7 mouse cellular contexts compared by ENCODE assay signal in the genomic region with DNA sequence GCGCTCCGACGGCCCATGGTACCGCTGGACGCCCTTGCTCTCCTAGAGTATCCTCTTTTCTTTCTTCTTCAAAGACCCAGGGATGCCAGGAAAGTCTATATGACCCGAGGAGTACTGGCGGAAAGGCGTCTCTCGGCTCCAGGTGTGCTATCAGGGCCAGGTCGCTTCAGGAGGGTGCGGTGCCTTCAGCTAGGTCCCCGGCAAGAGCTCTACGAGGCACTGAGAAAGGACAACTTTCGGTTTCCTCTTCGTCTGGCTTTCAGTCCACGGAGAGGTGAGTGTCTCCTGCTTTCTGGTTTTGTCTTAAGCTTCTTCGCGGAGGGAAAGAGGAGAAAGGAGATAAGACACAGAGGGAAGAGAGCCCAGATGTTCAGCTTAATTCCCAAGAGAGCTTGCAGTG. TPM values are rescaled to one million over a fixed set of nuclear protein-coding genes. Genes with fewer than 3 reads are reported as not detected.
DNase-seq lines count a peak whose midpoint lies in the region; ATAC-seq and TF ChIP-seq lines count a peak whose summit lies in the region.

No protein-coding gene starts in this region.

- no peaks in the 10 kb centered on the region; the same call in 1 of the 2 replicates for H3K36me3 ChIP-seq in spleen, adult 2 months (ENCODE audit: control insufficient read depth, insufficient read depth, low read length)
- H3K36me3 ChIP-seq in forebrain, embryonic 10.5 days (replicated peaks), result peaks cover 34% of the 10 kb centered on the region
- no peaks in the 10 kb centered on the region for H3K36me3 ChIP-seq in limb, embryonic 11.5 days (ENCODE audit: control insufficient read depth, insufficient read depth, low read length)
- H3K36me3 ChIP-seq in small intestine, adult 2 months (ENCODE audit: control insufficient read depth, insufficient read depth, low read length), result peaks cover 19% of the 10 kb centered on the region

- no peaks in the 10 kb centered on the region for H3K9me3 ChIP-seq in forebrain, embryonic 10.5 days
- no peaks in the 10 kb centered on the region; the same call in 1 of the 2 replicates for H3K9me3 ChIP-seq in limb, embryonic 11.5 days (ENCODE audit: control insufficient read depth, low read length)

- TF ChIP-seq POLR2A in spleen, adult 2 months (IDR thresholded peaks at IDR 0.05; ENCODE audit: low read depth, low read length), result no peak
- TF ChIP-seq POLR2A in small intestine, adult 2 months (IDR thresholded peaks at IDR 0.05; ENCODE audit: low read depth, low read length), result no peak

- WGBS in spleen, adult 2 months, result under 1% methylated on average over 18 of the region's 18 CpGs
- WGBS in forebrain, embryonic 10.5 days, result 0% methylated on average over 18 of the region's 18 CpGs
- under 1% methylated on average over 18 of the region's 18 CpGs for WGBS in limb, embryonic 11.5 days
- under 1% methylated on average over 18 of the region's 18 CpGs for WGBS in small intestine, adult 2 months

- TF ChIP-seq CTCF in spleen, adult 2 months (IDR thresholded peaks at IDR 0.05; ENCODE audit: extremely low read depth, insufficient read depth, insufficient read length, insufficient replicate concordance), result no peak
- TF ChIP-seq CTCF in small intestine, adult 2 months (IDR thresholded peaks at IDR 0.05; ENCODE audit: extremely low read depth, insufficient read length, insufficient replicate concordance, low read depth, low read length), result no peak

- H3K9ac ChIP-seq in limb, embryonic 11.5 days (ENCODE audit: low read length), result peak overlapping the region; percentile 43

- H3K4me1 ChIP-seq in spleen, adult 2 months (ENCODE audit: control insufficient read depth, insufficient read depth, insufficient read length), result peaks cover 9% of the 10 kb centered on the region
- H3K4me1 ChIP-seq in forebrain, embryonic 10.5 days, result peaks cover 98% of the 10 kb centered on the region
- peaks cover 13% of the 10 kb centered on the region for H3K4me1 ChIP-seq in limb, embryonic 11.5 days (ENCODE audit: control insufficient read depth, insufficient read depth, low read length)
- peaks cover 17% of the 10 kb centered on the region; the same call in 1 of the 2 replicates for H3K4me1 ChIP-seq in small intestine, adult 2 months (ENCODE audit: control insufficient read depth, insufficient read depth, insufficient read length, low read length)

- no peak for DNase-seq in spleen, adult 2 months (ENCODE audit: low read depth in 1 of 2, low spot score in 2 of 2)
- no peak for DNase-seq in spleen, postnatal 36 days (ENCODE audit: low spot score in 2 of 2)
- DNase-seq in forebrain, embryonic 10.5 days (ENCODE audit: extremely low spot score, low spot score), result no peak
- peak; percentile 63 for DNase-seq in limb, embryonic 11.5 days (ENCODE audit: low spot score)
- no peak for DNase-seq in urinary bladder, adult 2 months (ENCODE audit: low spot score)

- peaks cover 21% of the 10 kb centered on the region for H3K27me3 ChIP-seq in spleen, adult 2 months (ENCODE audit: control insufficient read depth, insufficient read depth, low read length)
- H3K27me3 ChIP-seq in forebrain, embryonic 10.5 days (ENCODE audit: poor library complexity, severe bottlenecking), result peaks cover 82% of the 10 kb centered on the region
- peaks cover 73% of the 10 kb centered on the region for H3K27me3 ChIP-seq in limb, embryonic 11.5 days (ENCODE audit: control insufficient read depth, insufficient read depth, low read length)
- no peaks in the 10 kb centered on the region for H3K27me3 ChIP-seq in small intestine, adult 2 months (ENCODE audit: control insufficient read depth, insufficient read depth, low read length)

- ATAC-seq in limb, embryonic 11.5 days (ENCODE audit: insufficient number of reproducible peaks, low FRiP score, low TSS enrichment, low read depth), result no peak
- no peak for ATAC-seq in megakaryocyte-erythroid progenitor cell, adult 5-6 weeks (replicated peaks; ENCODE audit: low FRiP score, low TSS enrichment, poor library complexity, severe bottlenecking)

- H3K27ac ChIP-seq in spleen, adult 2 months (ENCODE audit: insufficient read depth, low read length), result peak overlapping the region; percentile 47; the same call in 1 of the 2 replicates
- peak overlapping the region; percentile 95 for H3K27ac ChIP-seq in forebrain, embryonic 10.5 days
- no peak overlapping the region for H3K27ac ChIP-seq in limb, embryonic 11.5 days (replicated peaks; ENCODE audit: low read depth, low read length)
- peak overlapping the region; percentile 94 for H3K27ac ChIP-seq in small intestine, adult 2 months (ENCODE audit: insufficient read depth, low read depth, low read length)

- H3K4me2 ChIP-seq in limb, embryonic 11.5 days (ENCODE audit: low read depth, severe bottlenecking), result peak overlapping the region; percentile 81

- peak overlapping the region; percentile 61 for H3K4me3 ChIP-seq in spleen, adult 2 months (ENCODE audit: extremely low read depth, insufficient read depth, insufficient read length)
- peak overlapping the region; percentile 88 for H3K4me3 ChIP-seq in forebrain, embryonic 10.5 days
- peak overlapping the region; percentile 43 for H3K4me3 ChIP-seq in limb, embryonic 11.5 days (ENCODE audit: low read depth, low read length)
- peak overlapping the region; percentile 93 for H3K4me3 ChIP-seq in small intestine, adult 2 months (ENCODE audit: low read depth, low read length)

RNA-seq across cellular contexts. Expression of a gene that starts 1.4 kb away (rescaled TPM):
- polyA plus RNA-seq in spleen, adult 2 months (2012; rRNA removed), result 49.3 and 67.8 TPM in 2 replicates
- 53.3 and 56.3 TPM in 2 replicates for polyA plus RNA-seq in forebrain, embryonic 10.5 days (2016; fragmentation: Nextera tagmentation; extraction: Ambion mirVana)
- polyA plus RNA-seq in limb, embryonic 11.5 days (2014; fragmentation: Nextera tagmentation; extraction: Ambion mirVana), result 2.9 and 3.3 TPM in 2 replicates
- polyA plus RNA-seq in small intestine, adult 2 months (2012; rRNA removed), result 22.4 and 52.5 TPM in 2 replicates
- 8.7 and 9.4 TPM in 2 replicates for polyA plus RNA-seq in urinary bladder, adult 2 months (2012; rRNA removed)
- total RNA-seq in megakaryocyte-erythroid progenitor cell, adult 5-6 weeks (2014; fragmentation: Nextera tagmentation), result not detected in 2 replicates
- total RNA-seq in megakaryocyte-erythroid progenitor cell, adult 5-6 weeks (2017), result 0.28 and 1.0 TPM in 2 replicates

RNA-seq across cellular contexts. Expression of a gene that starts 20.8 kb away (rescaled TPM):
- polyA plus RNA-seq in spleen, adult 2 months (2012; rRNA removed), result 8.4 and 8.5 TPM in 2 replicates
- polyA plus RNA-seq in forebrain, embryonic 10.5 days (2016; fragmentation: Nextera tagmentation; extraction: Ambion mirVana), result 26.4 and 28.5 TPM in 2 replicates
- polyA plus RNA-seq in limb, embryonic 11.5 days (2014; fragmentation: Nextera tagmentation; extraction: Ambion mirVana), result 27.2 and 29.1 TPM in 2 replicates
- polyA plus RNA-seq in small intestine, adult 2 months (2012; rRNA removed), result 5.3 and 7.6 TPM in 2 replicates
- 16.9 and 18.1 TPM in 2 replicates for polyA plus RNA-seq in urinary bladder, adult 2 months (2012; rRNA removed)
- total RNA-seq in megakaryocyte-erythroid progenitor cell, adult 5-6 weeks (2014; fragmentation: Nextera tagmentation), result 8.0 and 11.9 TPM in 2 replicates
- 9.8 and 11.0 TPM in 2 replicates for total RNA-seq in megakaryocyte-erythroid progenitor cell, adult 5-6 weeks (2017)

Comparison
In these comparisons a context has a peak if more than half of its experiments do, and no peak if none do; other contexts are left out.
1. H3K4me3 ChIP-seq: peak in every context shown above with its lines; median percentile 93 in small intestine, adult 2 months; 88 in forebrain, embryonic 10.5 days; 61 in spleen, adult 2 months; 43 in limb, embryonic 11.5 days.